Mouse (Mus musculus): ENCODE measurements around the gene Tppp2. TPM values are rescaled to one million over a fixed set of nuclear protein-coding genes. Genes with fewer than 3 reads are reported as not detected.

Gene Tppp2
- polyA plus RNA-seq, 1 experiment from 2014 or later = not detected

DNA sequence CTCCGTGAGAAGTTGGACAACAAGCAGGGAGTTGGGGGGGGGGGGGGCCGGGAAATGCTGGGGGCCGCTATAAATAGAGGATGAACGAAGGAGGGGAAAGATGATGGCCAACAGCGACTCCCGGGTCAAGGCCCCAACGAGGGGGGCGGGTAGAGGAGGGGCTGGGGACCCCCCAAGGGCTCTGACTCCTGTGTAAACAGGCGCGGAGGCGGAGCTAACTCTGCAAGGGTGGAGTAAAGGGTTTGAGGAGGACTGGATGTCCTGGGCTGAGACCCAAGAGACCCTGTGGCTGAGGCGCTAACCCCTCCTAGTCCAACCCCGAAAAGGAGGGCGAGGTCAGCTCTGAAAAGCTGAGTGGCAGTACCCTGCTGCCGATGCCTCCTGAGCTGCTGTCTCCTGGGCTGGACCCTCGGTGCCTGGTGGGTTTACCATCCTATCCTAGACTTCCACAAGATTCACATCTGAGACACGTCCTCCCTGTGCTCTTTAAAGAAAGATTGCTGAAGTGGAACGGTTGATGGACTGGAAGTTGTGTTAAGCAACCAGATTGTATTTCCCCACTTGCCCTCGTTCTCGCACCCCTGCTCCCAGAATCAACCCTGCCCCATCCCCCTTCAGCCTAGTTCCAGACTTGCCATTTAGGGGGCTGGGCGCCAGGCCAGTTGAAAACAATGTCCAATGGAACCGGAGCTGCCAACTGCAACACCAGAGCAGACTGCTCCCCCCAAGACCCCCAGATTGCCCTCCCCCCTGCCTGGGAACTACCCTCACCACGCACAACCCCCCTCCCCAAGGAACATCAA is 4.1 kb upstream of the Tppp2 start, which contains the start of gene Ndrg2:
Gene Ndrg2, minus strand, starts transcription at position 199 of the 803 bp plus-strand sequence.
- Histone ChIP-seq H3K27ac (ENCODE audit: low read length) (peak within 1 kb of the TSS; percentile 94), H3K27me3 (replicated peaks; ENCODE audit: insufficient read depth, low read length) (no peaks in the 10 kb centered on the region), H3K4me1 (ENCODE audit: insufficient read depth, low read depth, low read length) (peaks cover 8% of the 10 kb centered on the region; the same call in 1 of the 2 replicates), H3K4me2 (replicated peaks; ENCODE audit: low read depth, low read length) (peak within 1 kb of the TSS; percentile 78), H3K4me3 (ENCODE audit: low read depth, low read length) (peak within 1 kb of the TSS; percentile 57), H3K9me3 (ENCODE audit: low read length) (no peaks in the 10 kb centered on the region), H3K36me3 (ENCODE audit: insufficient read depth, low read length) (no peaks in the 10 kb centered on the region), H3K9ac (replicated peaks; ENCODE audit: low read depth) (peak within 1 kb of the TSS; percentile 74)
- TF ChIP-seq CTCF (IDR thresholded peaks at IDR 0.05) (0 out of 2 replicates have a peak, but pooled peaks have one; percentile 1), EP300 (IDR thresholded peaks at IDR 0.05) (peak; percentile 63)
- DNase-seq (ENCODE audit: low spot score) (peak; percentile 94), ATAC-seq (peak; percentile 87)
- 3% methylated on average over 19 of the region's 23 CpGs for WGBS

DNA sequence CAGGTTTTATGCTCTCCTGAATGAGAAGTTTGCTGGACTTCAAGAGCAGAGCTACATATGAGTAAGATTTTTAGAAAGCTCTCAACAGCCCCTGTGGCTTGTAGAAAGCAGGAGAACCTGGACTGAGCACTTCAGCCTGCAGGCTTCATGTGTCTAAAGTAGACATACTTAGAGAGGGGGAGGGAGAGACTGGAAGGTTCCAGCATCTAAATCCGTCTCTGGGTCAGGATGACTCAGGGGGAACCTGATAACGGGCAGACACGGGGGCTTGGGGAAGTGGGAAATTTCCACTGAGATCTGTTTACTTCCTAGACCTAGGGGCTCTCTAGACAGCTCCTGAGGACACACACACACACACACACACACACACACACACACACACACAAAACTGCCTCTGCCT is 3.2 kb upstream of the Tppp2 start:
- peaks cover 8% of the 10 kb centered on the region; the same call in 1 of the 2 replicates for H3K4me1 ChIP-seq (ENCODE audit: insufficient read depth, low read depth, low read length)
- peak overlapping the region; percentile 94 for H3K27ac ChIP-seq (ENCODE audit: low read length)
- H3K9me3 ChIP-seq (ENCODE audit: low read length) = no peaks in the 10 kb centered on the region
- no peak overlapping the region for H3K4me3 ChIP-seq (ENCODE audit: low read depth, low read length)
- no peak overlapping the region for H3K9ac ChIP-seq (replicated peaks; ENCODE audit: low read depth)
- 6% methylated on average over 3 of the region's 3 CpGs for WGBS
- TF ChIP-seq CTCF (IDR thresholded peaks at IDR 0.05) (no peak), EP300 (IDR thresholded peaks at IDR 0.05) (no peak)
- no peaks in the 10 kb centered on the region for H3K27me3 ChIP-seq (replicated peaks; ENCODE audit: insufficient read depth, low read length)
- no peak overlapping the region for H3K4me2 ChIP-seq (replicated peaks; ENCODE audit: low read depth, low read length)
- peak; percentile 9; the same call in 1 of the 2 replicates for ATAC-seq
- DNase-seq (ENCODE audit: low spot score) = peak; percentile 83
- no peaks in the 10 kb centered on the region for H3K36me3 ChIP-seq (ENCODE audit: insufficient read depth, low read length)

DNA sequence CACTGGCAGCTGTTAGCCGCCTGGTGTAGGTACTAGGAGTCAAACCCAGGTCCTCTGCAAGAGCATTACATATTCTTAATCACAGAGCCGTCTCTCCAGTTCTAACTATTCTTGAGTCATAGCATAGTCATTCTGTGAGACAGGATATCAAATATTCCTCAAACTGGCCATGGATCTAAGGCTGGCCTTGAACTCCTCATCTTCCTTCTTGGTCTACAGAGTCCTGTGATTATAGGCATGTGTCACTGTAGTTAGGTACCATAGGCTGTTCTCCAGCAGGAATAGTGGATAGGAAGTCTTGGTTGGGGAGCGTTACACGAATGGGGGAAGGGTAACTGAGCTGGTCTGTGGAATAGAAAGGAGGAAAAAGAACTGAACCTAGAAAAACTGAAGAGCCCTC is 1.7 kb upstream of the Tppp2 start:
- TF ChIP-seq EP300 (IDR thresholded peaks at IDR 0.05) (no peak), CTCF (IDR thresholded peaks at IDR 0.05) (no peak)
- no peak overlapping the region for H3K9ac ChIP-seq (replicated peaks; ENCODE audit: low read depth)
- H3K4me3 ChIP-seq (ENCODE audit: low read depth, low read length) = no peak overlapping the region
- H3K9me3 ChIP-seq (ENCODE audit: low read length) = no peaks in the 10 kb centered on the region
- H3K27me3 ChIP-seq (replicated peaks; ENCODE audit: insufficient read depth, low read length) = no peaks in the 10 kb centered on the region
- DNase-seq (ENCODE audit: low spot score) = no peak
- H3K27ac ChIP-seq (ENCODE audit: low read length) = no peak overlapping the region
- WGBS = 72% methylated on average over 4 of the region's 4 CpGs
- ATAC-seq = no peak
- no peaks in the 10 kb centered on the region for H3K36me3 ChIP-seq (ENCODE audit: insufficient read depth, low read length)
- H3K4me2 ChIP-seq (replicated peaks; ENCODE audit: low read depth, low read length) = no peak overlapping the region
- peaks cover 8% of the 10 kb centered on the region; the same call in 1 of the 2 replicates for H3K4me1 ChIP-seq (ENCODE audit: insufficient read depth, low read depth, low read length)

DNA sequence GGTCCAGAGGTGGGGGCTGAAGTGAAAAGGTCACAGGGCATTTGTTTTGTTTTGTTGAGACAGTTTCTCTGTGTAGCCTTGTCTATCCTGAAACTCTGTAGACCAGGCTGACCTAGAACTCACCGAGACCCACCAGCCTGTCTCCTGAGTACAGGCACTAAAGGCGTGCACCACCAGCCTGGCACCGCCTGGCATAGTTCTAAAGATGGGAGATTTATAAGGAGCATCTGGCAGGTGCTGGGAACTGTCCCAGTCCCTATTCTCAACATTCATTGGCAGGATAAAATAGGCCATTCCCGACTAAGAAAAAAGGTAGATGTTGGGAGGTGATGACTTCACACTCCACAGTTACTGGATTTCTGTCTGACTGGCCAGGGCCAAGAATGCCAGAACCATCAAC is 741 bp downstream of the Tppp2 start:
- Histone ChIP-seq H3K36me3 (ENCODE audit: insufficient read depth, low read length) (no peaks in the 10 kb centered on the region), H3K4me1 (ENCODE audit: insufficient read depth, low read depth, low read length) (peaks cover 14% of the 10 kb centered on the region; the same call in 1 of the 2 replicates), H3K27ac (ENCODE audit: low read length) (no peak overlapping the region), H3K27me3 (replicated peaks; ENCODE audit: insufficient read depth, low read length) (no peaks in the 10 kb centered on the region), H3K4me3 (ENCODE audit: low read depth, low read length) (no peak overlapping the region), H3K4me2 (replicated peaks; ENCODE audit: low read depth, low read length) (no peak overlapping the region), H3K9me3 (ENCODE audit: low read length) (no peaks in the 10 kb centered on the region), H3K9ac (replicated peaks; ENCODE audit: low read depth) (no peak overlapping the region)
- DNase-seq (ENCODE audit: low spot score) (no peak), ATAC-seq (no peak)
- TF ChIP-seq EP300 (IDR thresholded peaks at IDR 0.05) (no peak), CTCF (IDR thresholded peaks at IDR 0.05) (no peak)
- 79% methylated on average over 4 of the region's 4 CpGs for WGBS

DNA sequence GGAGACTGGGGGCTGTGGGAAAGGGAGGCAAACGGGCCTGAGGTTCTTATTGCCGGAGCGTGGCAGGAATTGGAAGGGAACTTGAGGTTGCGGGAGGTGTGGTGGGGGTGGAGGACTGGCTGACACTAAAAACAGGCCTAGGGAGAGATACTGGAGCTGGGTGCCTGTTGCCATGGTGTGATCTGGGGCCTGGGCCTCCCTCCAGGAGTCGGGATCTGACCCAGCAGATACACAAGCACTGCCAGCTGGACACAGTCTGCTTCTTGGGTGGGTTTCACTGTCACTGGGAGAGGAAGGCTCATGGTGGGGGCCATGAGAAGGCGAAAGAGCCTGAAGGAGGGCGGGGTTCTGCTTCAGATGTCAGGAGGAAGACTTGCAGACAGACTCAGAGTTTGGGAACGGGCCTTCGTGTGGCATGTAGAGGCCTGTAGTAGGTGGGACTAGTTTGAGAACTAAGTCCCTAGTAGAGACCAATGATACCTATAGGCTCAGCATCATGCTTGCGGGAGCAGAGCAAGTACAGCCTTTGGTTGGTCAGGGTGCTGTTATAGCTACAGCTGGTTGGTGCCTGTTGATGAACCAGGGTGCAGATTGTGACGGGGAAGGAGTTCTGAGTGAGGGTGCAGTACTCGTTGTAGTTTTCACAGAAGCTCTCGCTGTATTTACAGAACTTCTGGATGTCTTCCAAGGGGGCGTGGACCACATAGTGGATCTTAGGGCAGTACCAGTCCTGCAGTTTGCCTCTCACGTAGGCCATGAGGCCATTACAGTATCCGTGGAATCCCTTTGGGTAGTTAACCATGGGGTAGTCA is 3.7 kb downstream of the Tppp2 start:
- no peak overlapping the region for H3K4me3 ChIP-seq (ENCODE audit: low read depth, low read length)
- H3K27me3 ChIP-seq (replicated peaks; ENCODE audit: insufficient read depth, low read length) = no peaks in the 10 kb centered on the region
- 48% methylated on average over 16 of the region's 16 CpGs for WGBS
- H3K36me3 ChIP-seq (ENCODE audit: insufficient read depth, low read length) = no peaks in the 10 kb centered on the region
- no peak overlapping the region for H3K9ac ChIP-seq (replicated peaks; ENCODE audit: low read depth)
- H3K4me2 ChIP-seq (replicated peaks; ENCODE audit: low read depth, low read length) = no peak overlapping the region
- H3K4me1 ChIP-seq (ENCODE audit: insufficient read depth, low read depth, low read length) = peaks cover 6% of the 10 kb centered on the region; the same call in 1 of the 2 replicates
- TF ChIP-seq EP300 (IDR thresholded peaks at IDR 0.05) = no peak
- TF ChIP-seq CTCF (IDR thresholded peaks at IDR 0.05) = no peak
- DNase-seq (ENCODE audit: low spot score) = peak; percentile 70
- ATAC-seq = peak; percentile 88
- H3K27ac ChIP-seq (ENCODE audit: low read length) = peak overlapping the region; percentile 52
- no peaks in the 10 kb centered on the region for H3K9me3 ChIP-seq (ENCODE audit: low read length)

DNA sequence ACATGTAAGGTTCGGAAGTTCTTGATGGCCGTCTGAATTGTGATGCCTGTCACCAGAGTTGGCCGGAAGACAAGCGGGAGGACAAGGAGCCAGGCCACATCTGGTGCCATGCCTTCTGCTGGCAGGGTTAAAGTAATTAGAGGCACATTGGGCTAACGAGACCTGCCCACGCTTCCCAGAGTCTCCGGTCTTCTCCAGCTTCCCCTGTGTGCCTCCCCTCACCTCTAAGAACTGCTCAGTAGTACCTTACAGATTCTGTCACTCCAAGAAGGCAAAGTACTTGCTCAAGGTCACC is 4.3 kb downstream of the Tppp2 start, which contains the start of gene Rnase13:
Gene Rnase13, minus strand, starts transcription at position 203 of the 295 bp plus-strand sequence.
- no peaks in the 10 kb centered on the region for H3K27me3 ChIP-seq (replicated peaks; ENCODE audit: insufficient read depth, low read length)

More for the DNA sequence above, 4.3 kb downstream of the Tppp2 start, which contains the start of gene Rnase13:
- no peaks in the 10 kb centered on the region for H3K9me3 ChIP-seq (ENCODE audit: low read length)
- H3K9ac ChIP-seq (replicated peaks; ENCODE audit: low read depth) = no peak within 1 kb of the TSS
- DNase-seq (ENCODE audit: low spot score) (no peak), ATAC-seq (no peak)
- no peaks in the 10 kb centered on the region for H3K36me3 ChIP-seq (ENCODE audit: insufficient read depth, low read length)
- H3K4me1 ChIP-seq (ENCODE audit: insufficient read depth, low read depth, low read length) = peaks cover 6% of the 10 kb centered on the region; the same call in 1 of the 2 replicates
- H3K27ac ChIP-seq (ENCODE audit: low read length) = peak within 1 kb of the TSS; percentile 52
- no peak within 1 kb of the TSS for H3K4me3 ChIP-seq (ENCODE audit: low read depth, low read length)
- no peak within 1 kb of the TSS for H3K4me2 ChIP-seq (replicated peaks; ENCODE audit: low read depth, low read length)
- TF ChIP-seq CTCF (IDR thresholded peaks at IDR 0.05) = no peak
- TF ChIP-seq EP300 (IDR thresholded peaks at IDR 0.05) = no peak
- 83% methylated on average over 7 of the region's 7 CpGs for WGBS
